Mouse (Mus musculus) brain, embryonic 14.5 days (tissue): ENCODE data around the gene Unc45a. TPM values are rescaled to one million over a fixed set of nuclear protein-coding genes. Genes with fewer than 3 reads are reported as not detected.

ENCODE experiments used
- DNase-seq: peaks from one replicate; pipeline ENCODE4 v3.0.0-alpha.2; 2011; ENCODE audit warnings: low read depth
- CTCF ChIP-seq: fragments of 200-500 bp; IDR thresholded peaks from 2 replicates; pipeline ENCODE4 v1.5.1; 2012; ENCODE audit warnings: inconsistent platforms, mild to moderate bottlenecking, moderate library complexity, borderline replicate concordance; ENCODE audit not compliant: insufficient read depth, insufficient read length; ENCODE audit errors: extremely low read depth
- POLR2A ChIP-seq: fragments of 200-500 bp; IDR thresholded peaks from 2 replicates; pipeline ENCODE4 v1.6.1; 2012; ENCODE audit warnings: mild to moderate bottlenecking, inconsistent platforms, borderline replicate concordance; ENCODE audit not compliant: poor library complexity, insufficient read depth, insufficient read length, severe bottlenecking; ENCODE audit errors: extremely low read depth
- polyA plus RNA-seq: library from polyadenylated mRNA; depleted of rRNA; stranded (reverse); fragments of >200 nt; gene quantifications from 2 replicates; pipeline ENCODE4 v1.2.3, GENCODE M21; 2012

The Unc45a gene
- polyA plus RNA-seq, 1 experiment, result 85.0 TPM

- TF ChIP-seq CTCF (no peak), POLR2A (no peak)
- no peak for DNase-seq
Measured at GRCm38 (mm10) chr7:80360435-80360834, 19.6 kb upstream of the Unc45a start.

DNA sequence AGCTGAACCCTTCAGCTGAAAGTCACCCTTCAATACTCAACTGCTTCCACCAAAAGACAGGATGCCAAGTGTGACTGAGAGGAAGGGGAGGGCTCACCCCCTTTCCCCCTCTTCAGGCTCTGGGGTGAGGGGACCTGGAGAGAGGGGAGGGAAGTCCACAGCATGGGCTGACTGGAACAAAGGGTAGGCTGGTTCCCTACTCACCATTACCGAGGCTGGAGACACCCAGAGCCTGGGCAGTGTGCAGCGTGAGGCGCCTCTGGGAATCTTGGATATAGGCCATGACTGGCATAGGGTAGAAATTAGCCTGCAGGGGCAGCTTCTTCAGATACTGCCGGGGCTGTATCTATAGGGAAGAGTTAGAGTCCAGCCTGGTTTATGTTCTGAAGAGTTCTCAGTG lies 17.2 kb upstream of the Unc45a start:
- no peak for TF ChIP-seq POLR2A
- no peak for TF ChIP-seq CTCF
- no peak for DNase-seq

- TF ChIP-seq CTCF, result no peak
- no peak for TF ChIP-seq POLR2A
- peak; percentile 62 for DNase-seq
Measured at GRCm38 (mm10) chr7:80357156-80357555, 16.4 kb upstream of the Unc45a start.

- TF ChIP-seq POLR2A (no peak), CTCF (no peak)
- no peak for DNase-seq
Measured at GRCm38 (mm10) chr7:80356351-80356750, 15.5 kb upstream of the Unc45a start.

DNA sequence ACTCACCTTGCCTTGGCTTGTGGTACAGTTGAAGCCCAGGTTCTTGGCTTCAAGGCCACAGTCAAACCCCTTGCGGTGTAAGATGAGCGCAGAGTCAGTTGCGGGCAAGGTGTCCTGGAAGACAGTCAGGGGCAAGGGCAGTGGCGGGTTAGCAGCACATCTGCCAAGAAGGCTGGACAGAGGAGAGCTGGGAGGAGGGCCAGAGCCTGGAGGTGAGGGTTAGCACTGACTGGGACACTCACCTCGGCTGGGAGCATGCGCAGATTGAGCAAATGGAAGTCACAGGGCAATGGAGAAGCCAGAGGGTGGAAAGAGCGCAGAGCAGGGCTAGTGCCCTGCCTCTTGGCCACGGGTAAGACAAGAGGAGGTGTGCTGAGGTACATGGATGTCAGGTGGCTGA lies 12.1 kb upstream of the Unc45a start:
- TF ChIP-seq POLR2A (no peak), CTCF (no peak)
- DNase-seq, result no peak

- TF ChIP-seq POLR2A (no peak), CTCF (no peak)
- DNase-seq, result no peak
Measured at GRCm38 (mm10) chr7:80350808-80351207, 10.0 kb upstream of the Unc45a start.

GRCm38 (mm10) chr7:80347670-80348586 lies 7.1 kb upstream of the Unc45a start:
- no peak for DNase-seq
- TF ChIP-seq CTCF (no peak), POLR2A (no peak)

DNA sequence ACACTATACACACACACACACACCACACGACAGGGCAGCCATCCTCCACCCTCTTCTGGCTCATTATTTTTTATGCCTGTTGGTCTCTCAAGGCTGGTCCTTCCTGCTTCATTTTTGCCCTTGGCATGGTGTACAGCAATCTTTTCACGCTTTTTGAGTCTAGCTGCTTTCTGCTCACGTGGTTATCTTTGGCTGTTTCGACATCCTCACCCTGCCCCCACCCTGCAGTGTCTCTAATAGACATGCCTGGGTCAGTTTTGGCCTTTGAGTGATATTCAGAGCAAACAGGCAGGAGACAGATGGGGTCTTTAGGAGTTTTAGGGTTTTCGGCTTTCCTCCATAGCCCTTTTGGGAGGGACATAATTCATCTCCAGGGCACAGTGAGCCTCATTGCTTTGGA lies 6.0 kb upstream of the Unc45a start:
- no peak for DNase-seq
- TF ChIP-seq POLR2A, result no peak
- TF ChIP-seq CTCF, result no peak

DNA sequence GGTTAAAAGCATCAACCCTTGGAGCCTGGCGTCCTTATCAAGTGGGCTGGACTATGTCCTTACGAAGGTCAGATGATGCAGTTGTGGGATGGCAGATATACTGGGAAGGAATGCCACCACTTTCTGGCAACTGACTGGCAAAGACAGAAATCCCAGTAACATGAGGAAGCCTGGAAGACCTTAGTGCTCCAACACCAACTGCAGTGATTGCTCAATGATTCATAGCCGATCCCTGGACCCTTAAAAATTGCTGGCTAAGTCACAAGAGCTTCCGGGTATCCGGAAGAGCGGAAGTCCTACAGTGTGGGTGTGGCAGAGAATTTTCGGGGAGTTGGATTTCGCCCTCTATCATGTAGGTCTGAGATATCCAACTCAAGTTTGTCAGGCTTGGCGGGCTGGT lies 5.4 kb upstream of the Unc45a start:
- no peak for DNase-seq
- no peak for TF ChIP-seq POLR2A
- no peak for TF ChIP-seq CTCF

DNA sequence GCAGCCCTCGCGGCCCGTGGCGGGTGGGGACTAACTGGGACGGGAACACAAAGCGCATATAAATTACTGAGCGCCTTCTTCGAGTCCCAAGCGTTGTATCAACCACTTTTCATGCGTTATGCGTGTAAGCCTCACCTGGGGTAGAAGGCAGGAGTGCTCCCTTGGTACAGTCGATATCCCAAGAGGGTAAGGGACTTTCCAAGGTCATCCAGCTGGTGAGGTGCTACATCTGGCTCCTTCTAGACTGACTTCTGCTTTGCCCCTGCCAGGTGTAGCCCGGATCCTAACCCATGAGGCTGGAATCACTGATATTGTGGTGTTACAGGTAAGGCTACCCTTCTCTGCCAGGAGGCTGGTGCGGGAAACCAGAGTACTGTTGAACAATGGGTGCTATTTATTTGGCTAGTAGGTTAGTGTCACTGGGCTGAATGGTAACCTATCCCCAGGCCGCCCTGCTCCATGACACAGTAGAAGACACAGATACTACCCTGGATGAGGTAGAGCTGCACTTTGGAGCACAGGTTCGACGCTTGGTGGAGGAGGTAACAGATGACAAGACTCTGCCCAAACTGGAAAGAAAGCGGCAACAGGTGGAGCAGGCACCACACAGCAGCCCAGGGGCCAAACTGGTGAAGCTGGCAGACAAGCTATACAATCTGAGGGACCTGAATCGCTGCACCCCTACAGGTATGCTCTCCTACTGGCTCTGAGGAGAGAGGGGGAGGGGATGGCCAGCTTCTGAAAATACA lies 2.6 kb upstream of the Unc45a start:
- no peak for DNase-seq
- TF ChIP-seq POLR2A (no peak), CTCF (no peak)

GRCm38 (mm10) chr7:80342858-80343257 lies 2.1 kb upstream of the Unc45a start, which contains the start of gene Hddc3:
Gene Hddc3, plus strand, starts transcription at chr7:80343104.
- TF ChIP-seq POLR2A, result peak; percentile 84; the same call in 1 of the 2 replicates
- peak; percentile 90 for TF ChIP-seq CTCF
- DNase-seq, result peak; percentile 98
